Mouse (Mus musculus): Measurements from ENCODE around the gene Hist1h2bg. TPM values are rescaled to one million over a fixed set of nuclear protein-coding genes. Genes with fewer than 3 reads are reported as not detected.
A peak's percentile ranks its signal among the peaks of the same experiment; 100 is the strongest.
"Not testable (repeated sequence)": the region's sequence is repeated elsewhere in the genome, so short reads cannot be mapped to it uniquely, and the experiment has no call there.

Gene Hist1h2bg
- polyA plus RNA-seq, 1 experiment from 2014 or later, result 6.9 TPM

DNA sequence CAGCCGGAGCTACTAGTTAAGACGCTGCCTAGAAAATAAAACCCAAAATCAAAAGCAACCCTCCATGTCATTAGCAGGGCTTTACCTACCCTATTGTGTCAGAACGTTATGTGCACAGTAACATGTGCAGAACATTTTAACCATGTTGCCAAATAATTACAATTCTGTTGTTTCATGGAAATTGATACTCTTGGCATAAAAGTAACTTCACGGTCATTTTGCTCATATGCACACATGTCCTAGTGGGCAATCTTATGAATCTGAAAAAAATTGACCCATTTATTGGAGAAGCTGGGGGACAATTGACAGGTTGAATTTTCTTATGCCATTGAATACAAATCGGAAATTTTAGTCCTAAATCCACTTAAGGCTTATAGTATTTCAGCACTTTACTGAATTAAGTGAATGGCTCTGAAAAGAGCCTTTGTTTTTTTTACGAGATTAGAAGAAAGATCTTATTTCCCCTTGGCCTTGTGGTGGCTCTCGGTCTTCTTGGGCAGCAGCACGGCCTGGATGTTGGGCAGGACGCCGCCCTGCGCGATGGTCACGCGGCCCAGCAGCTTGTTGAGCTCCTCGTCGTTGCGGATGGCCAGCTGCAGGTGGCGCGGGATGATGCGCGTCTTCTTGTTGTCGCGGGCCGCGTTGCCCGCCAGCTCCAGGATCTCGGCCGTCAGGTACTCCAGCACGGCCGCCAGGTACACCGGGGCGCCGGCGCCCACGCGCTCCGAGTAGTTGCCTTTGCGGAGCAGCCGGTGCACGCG is 755 bp upstream of the Hist1h2bg start:
- peak; percentile 11 for ATAC-seq (ENCODE audit: insufficient read depth, low FRiP score, low TSS enrichment)

DNA sequence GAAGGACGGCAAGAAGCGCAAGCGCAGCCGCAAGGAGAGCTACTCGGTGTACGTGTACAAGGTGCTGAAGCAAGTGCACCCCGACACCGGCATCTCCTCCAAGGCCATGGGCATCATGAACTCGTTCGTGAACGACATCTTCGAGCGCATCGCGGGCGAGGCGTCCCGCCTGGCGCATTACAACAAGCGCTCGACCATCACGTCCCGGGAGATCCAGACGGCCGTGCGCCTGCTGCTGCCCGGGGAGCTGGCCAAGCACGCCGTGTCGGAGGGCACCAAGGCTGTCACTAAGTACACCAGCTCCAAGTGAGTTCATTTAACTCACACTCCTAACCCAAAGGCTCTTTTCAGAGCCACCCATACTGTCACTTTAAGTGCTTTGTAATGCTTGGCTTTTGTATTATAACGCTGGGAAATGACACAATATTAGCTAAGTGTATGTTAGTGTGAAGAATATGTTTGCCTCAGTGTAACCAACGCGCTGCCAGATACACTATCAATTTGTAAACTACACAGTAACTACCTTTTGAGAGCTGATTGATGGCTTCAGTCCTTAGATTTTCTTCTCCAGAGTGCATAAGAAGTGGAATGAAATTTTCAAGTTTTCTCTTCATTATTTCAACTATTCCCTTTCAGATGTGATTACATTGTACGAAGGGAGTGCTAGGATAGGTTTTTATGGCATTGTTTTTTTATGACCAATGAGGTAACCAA is 465 bp downstream of the Hist1h2bg start:
- Histone ChIP-seq H3K27ac (ENCODE audit: low read depth, low read length) (peak overlapping the region; percentile 93), H3K9ac (ENCODE audit: low read length) (peak overlapping the region; percentile 77), H3K4me2 (ENCODE audit: low read depth) (peak overlapping the region; percentile 64), H3K4me3 (ENCODE audit: low read depth, low read length) (peak overlapping the region; percentile 45)
- not testable (repeated sequence) for H3K4me1 ChIP-seq (ENCODE audit: control insufficient read depth, insufficient read depth, low read length); H3K9me3 ChIP-seq (ENCODE audit: control insufficient read depth, low read length); H3K36me3 ChIP-seq (ENCODE audit: control insufficient read depth, insufficient read depth, low read length); H3K27me3 ChIP-seq (ENCODE audit: control insufficient read depth, insufficient read depth, low read length)
- under 1% methylated on average over 8 of the region's 34 CpGs for WGBS
- ATAC-seq (ENCODE audit: insufficient read depth, low FRiP score, low TSS enrichment) (peak; percentile 5), DNase-seq (ENCODE audit: low spot score) (peak; percentile 40)

More for the DNA sequence above, 755 bp upstream of the Hist1h2bg start:
- not testable (repeated sequence) for H3K9me3 ChIP-seq (ENCODE audit: control insufficient read depth, low read length); H3K27me3 ChIP-seq (ENCODE audit: control insufficient read depth, insufficient read depth, low read length); H3K36me3 ChIP-seq (ENCODE audit: control insufficient read depth, insufficient read depth, low read length); H3K4me1 ChIP-seq (ENCODE audit: control insufficient read depth, insufficient read depth, low read length)
- Histone ChIP-seq H3K4me3 (ENCODE audit: low read depth, low read length) (peak overlapping the region; percentile 45), H3K9ac (ENCODE audit: low read length) (peak overlapping the region; percentile 49), H3K27ac (ENCODE audit: low read depth, low read length) (peak overlapping the region; percentile 93), H3K4me2 (ENCODE audit: low read depth) (peak overlapping the region; percentile 64)
- 3% methylated on average over 12 of the region's 41 CpGs for WGBS
- DNase-seq (ENCODE audit: low spot score), result peak; percentile 15

DNA sequence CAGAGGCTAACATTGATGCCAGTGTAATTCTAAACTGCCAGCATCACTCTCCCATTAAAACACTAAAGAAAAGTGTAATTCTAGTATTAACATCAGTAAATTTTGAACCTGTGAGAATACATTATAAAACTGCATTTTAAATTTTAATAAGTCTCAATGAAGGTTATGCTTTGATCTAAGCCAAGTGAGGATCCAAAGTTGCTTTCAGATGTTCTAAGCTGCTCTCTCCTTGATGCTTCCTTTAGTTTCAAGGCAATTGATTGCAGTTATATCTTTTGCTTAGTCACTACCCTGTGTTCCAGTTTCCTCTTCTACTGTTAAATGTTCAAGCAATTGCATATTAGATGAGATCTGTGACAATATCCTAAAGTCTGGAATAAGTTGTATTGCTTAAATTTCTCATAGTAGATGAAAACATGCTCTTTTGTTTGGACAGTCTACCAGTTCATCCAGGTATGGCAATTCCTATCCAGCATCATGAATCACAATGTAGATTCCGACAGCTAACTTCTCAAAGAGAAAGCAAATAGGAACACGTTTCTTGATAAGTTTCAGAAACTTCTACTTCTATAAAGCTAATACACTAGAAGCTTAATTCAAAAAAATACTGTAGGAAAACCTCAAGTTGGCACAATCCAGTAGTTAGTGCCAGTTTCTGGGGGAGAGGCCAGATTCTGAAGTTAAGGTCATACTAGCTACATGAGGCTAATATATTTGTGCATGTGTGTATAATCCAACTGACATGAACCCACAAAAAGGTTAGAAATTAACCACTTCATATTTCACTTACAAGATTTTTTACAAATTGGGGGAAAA is 1.2 kb downstream of the Hist1h2bg start:
- peak; percentile 16 for DNase-seq (ENCODE audit: low spot score)
- 39% methylated on average over 2 of the region's 2 CpGs for WGBS

DNA sequence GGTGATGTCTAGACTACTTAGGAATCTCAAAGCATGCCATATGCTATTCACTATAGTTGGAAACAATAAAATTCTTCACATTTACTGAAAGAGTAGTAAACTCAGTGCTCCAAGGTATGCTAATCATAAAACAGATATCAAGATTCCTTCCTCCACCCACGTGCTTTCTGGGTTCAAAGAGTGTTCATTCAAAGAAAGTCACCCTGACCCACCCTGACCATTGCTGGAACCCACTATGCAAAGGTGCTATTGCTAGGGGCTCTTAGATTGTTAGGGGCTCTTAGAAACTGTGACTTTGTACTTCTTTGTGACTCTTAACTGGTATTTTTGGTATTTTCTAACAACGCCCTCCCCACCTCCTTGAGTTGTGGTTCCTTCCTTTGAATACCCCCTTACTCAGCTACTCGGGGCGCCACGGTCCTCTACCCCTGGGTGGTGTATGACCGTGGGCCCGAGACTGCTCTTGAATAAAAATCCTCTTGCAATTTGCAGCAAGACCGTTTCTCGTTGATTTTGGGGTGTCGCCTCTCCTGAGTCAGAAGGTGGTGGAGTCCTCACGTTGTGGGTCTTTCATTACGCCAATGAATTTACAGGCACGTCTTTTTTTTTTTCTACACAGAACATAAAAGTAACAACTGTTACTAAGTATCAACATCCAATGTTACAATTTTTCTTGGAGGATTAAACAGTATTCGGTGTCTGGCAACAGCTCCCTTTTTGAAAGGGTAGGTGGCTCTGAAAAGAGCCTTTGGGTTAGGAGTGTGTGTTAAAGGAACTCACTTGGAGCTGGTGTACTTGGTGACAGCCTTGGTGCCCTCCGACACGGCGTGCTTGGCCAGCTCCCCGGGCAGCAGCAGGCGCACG is 2.1 kb downstream of the Hist1h2bg start:
- not testable (repeated sequence) for H3K36me3 ChIP-seq (ENCODE audit: control insufficient read depth, insufficient read depth, low read length); H3K4me1 ChIP-seq (ENCODE audit: control insufficient read depth, insufficient read depth, low read length); H3K9me3 ChIP-seq (ENCODE audit: control insufficient read depth, low read length); ATAC-seq (ENCODE audit: insufficient read depth, low FRiP score, low TSS enrichment); H3K27me3 ChIP-seq (ENCODE audit: control insufficient read depth, insufficient read depth, low read length)
- peak overlapping the region; percentile 63 for H3K9ac ChIP-seq (ENCODE audit: low read length)
- peak overlapping the region; percentile 64 for H3K4me2 ChIP-seq (ENCODE audit: low read depth)
- peak overlapping the region; percentile 93 for H3K27ac ChIP-seq (ENCODE audit: low read depth, low read length)
- DNase-seq (ENCODE audit: low spot score), result peak; percentile 30
- 11% methylated on average over 17 of the region's 20 CpGs for WGBS
- H3K4me3 ChIP-seq (ENCODE audit: low read depth, low read length), result peak overlapping the region; percentile 45

More for the DNA sequence above, 1.2 kb downstream of the Hist1h2bg start:
- no peaks in the 10 kb centered on the region for H3K36me3 ChIP-seq (ENCODE audit: control insufficient read depth, insufficient read depth, low read length)
- no peaks in the 10 kb centered on the region for H3K9me3 ChIP-seq (ENCODE audit: control insufficient read depth, low read length)
- H3K27ac ChIP-seq (ENCODE audit: low read depth, low read length), result peak overlapping the region; percentile 93
- ATAC-seq (ENCODE audit: insufficient read depth, low FRiP score, low TSS enrichment), result no peak
- peak overlapping the region; percentile 45 for H3K4me3 ChIP-seq (ENCODE audit: low read depth, low read length)
- peaks cover 9% of the 10 kb centered on the region for H3K4me1 ChIP-seq (ENCODE audit: control insufficient read depth, insufficient read depth, low read length)
- peak overlapping the region; percentile 64 for H3K4me2 ChIP-seq (ENCODE audit: low read depth)
- H3K27me3 ChIP-seq (ENCODE audit: control insufficient read depth, insufficient read depth, low read length), result no peaks in the 10 kb centered on the region
- H3K9ac ChIP-seq (ENCODE audit: low read length), result peak overlapping the region; percentile 77

DNA sequence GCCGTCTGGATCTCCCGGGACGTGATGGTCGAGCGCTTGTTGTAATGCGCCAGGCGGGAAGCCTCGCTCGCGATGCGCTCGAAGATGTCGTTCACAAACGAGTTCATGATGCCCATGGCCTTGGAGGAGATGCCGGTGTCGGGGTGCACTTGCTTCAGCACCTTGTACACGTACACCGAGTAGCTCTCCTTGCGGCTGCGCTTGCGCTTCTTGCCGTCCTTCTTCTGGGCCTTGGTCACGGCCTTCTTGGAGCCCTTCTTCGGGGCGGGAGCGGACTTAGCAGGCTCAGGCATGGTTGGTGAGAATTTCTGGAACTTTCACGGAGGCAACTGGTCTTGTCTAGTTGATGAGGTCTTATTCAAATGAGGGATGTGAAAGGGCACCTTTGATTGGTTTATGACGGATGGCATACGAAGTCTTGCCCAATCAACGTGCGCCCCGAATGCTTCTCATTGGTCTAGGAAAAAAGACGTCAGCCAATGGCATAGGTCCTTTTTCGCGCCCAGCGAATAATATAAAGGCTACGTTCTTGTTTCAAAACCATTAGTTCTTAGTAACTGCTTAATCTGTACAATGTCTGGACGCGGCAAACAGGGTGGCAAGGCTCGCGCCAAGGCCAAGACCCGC is 2.8 kb downstream of the Hist1h2bg start, which contains the start of the genes Hist1h2bf and Hist1h2ad:
TSS of gene Hist1h2bf (minus strand) at position 299 of the 627 bp plus-strand sequence.
TSS of gene Hist1h2ad (plus strand) at position 484 of the 627 bp plus-strand sequence.
- not testable (repeated sequence) for H3K4me1 ChIP-seq (ENCODE audit: control insufficient read depth, insufficient read depth, low read length); H3K36me3 ChIP-seq (ENCODE audit: control insufficient read depth, insufficient read depth, low read length); H3K27me3 ChIP-seq (ENCODE audit: control insufficient read depth, insufficient read depth, low read length); H3K9me3 ChIP-seq (ENCODE audit: control insufficient read depth, low read length)
- ATAC-seq (ENCODE audit: insufficient read depth, low FRiP score, low TSS enrichment), result peak; percentile 89
- peak within 1 kb of the TSS; percentile 93 for H3K27ac ChIP-seq (ENCODE audit: low read depth, low read length)
- H3K4me2 ChIP-seq (ENCODE audit: low read depth), result peak within 1 kb of the TSS; percentile 64
- 0% methylated on average over 27 of the region's 42 CpGs for WGBS
- peak within 1 kb of the TSS; percentile 63 for H3K9ac ChIP-seq (ENCODE audit: low read length)
- peak; percentile 91 for DNase-seq (ENCODE audit: low spot score)
- peak within 1 kb of the TSS; percentile 36 for H3K4me3 ChIP-seq (ENCODE audit: low read depth, low read length)

DNA sequence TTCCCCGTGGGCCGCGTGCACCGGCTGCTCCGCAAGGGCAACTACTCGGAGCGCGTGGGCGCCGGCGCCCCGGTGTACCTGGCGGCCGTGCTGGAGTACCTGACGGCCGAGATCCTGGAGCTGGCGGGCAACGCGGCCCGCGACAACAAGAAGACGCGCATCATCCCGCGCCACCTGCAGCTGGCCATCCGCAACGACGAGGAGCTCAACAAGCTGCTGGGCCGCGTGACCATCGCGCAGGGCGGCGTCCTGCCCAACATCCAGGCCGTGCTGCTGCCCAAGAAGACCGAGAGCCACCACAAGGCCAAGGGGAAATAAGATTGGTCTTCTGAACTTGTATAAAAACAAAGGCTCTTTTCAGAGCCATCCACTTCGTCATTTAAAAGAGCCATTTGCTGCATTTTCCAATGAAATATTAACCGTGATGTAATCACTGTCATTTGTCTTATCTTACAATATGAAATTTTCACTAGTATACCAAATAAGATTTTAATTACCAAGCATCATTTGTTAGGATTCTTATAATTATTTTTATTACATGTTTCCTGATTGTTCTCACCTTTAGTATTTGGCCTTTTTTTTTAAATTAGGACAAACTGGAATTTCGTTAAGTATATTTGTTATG is 3.5 kb downstream of the Hist1h2bg start:
- H3K4me1 ChIP-seq (ENCODE audit: control insufficient read depth, insufficient read depth, low read length); H3K9me3 ChIP-seq (ENCODE audit: control insufficient read depth, low read length); H3K27me3 ChIP-seq (ENCODE audit: control insufficient read depth, insufficient read depth, low read length); DNase-seq (ENCODE audit: low spot score); H3K36me3 ChIP-seq (ENCODE audit: control insufficient read depth, insufficient read depth, low read length): not testable (repeated sequence)
- ATAC-seq (ENCODE audit: insufficient read depth, low FRiP score, low TSS enrichment), result peak; percentile 5
- peak overlapping the region; percentile 58 for H3K9ac ChIP-seq (ENCODE audit: low read length)
- under 1% methylated on average over 7 of the region's 39 CpGs for WGBS
- peak overlapping the region; percentile 57 for H3K4me2 ChIP-seq (ENCODE audit: low read depth)
- peak overlapping the region; percentile 93 for H3K27ac ChIP-seq (ENCODE audit: low read depth, low read length)
- peak overlapping the region; percentile 36 for H3K4me3 ChIP-seq (ENCODE audit: low read depth, low read length)

DNA sequence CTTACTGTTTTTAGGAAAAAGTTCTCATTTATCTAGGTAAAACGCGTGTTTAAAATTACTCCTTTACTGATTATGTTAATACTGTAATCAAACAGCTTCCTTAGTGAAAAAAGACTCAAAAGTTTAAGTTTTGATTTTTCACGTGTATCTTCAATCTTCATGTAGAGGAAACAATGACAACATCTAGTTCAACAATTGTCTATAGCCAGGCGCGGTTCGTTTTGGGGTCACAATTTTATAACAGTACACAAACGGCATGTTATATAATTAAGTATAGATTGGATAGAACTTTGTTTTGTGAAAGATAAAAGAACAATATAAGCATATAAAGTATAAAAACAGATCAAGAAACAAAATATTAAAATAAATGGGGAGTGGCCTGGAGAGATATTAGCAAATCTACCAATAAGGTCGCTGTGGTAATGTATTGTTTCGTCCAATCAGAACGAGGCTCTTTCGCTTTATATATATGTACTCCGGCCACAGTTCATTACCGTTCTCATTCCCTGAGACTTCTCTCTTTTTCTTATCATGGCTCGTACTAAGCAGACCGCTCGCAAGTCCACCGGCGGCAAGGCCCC is 4.2 kb downstream of the Hist1h2bg start, which contains the start of gene Hist1h3d:
TSS of gene Hist1h3d (plus strand) at position 493 of the 581 bp plus-strand sequence.
- Histone ChIP-seq H3K4me2 (ENCODE audit: low read depth) (peak within 1 kb of the TSS; percentile 57), H3K9ac (ENCODE audit: low read length) (peak within 1 kb of the TSS; percentile 63), H3K4me1 (ENCODE audit: control insufficient read depth, insufficient read depth, low read length) (peaks cover 6% of the 10 kb centered on the region; the same call in 1 of the 2 replicates), H3K27me3 (ENCODE audit: control insufficient read depth, insufficient read depth, low read length) (no peaks in the 10 kb centered on the region), H3K9me3 (ENCODE audit: control insufficient read depth, low read length) (no peaks in the 10 kb centered on the region), H3K4me3 (ENCODE audit: low read depth, low read length) (peak within 1 kb of the TSS; percentile 36), H3K36me3 (ENCODE audit: control insufficient read depth, insufficient read depth, low read length) (no peaks in the 10 kb centered on the region), H3K27ac (ENCODE audit: low read depth, low read length) (peak within 1 kb of the TSS; percentile 88)
- DNase-seq (ENCODE audit: low spot score) (peak; percentile 64), ATAC-seq (ENCODE audit: insufficient read depth, low FRiP score, low TSS enrichment) (peak; percentile 40)
- under 1% methylated on average over 18 of the region's 18 CpGs for WGBS

Data from neural tube, embryonic 11.5 days (tissue).